ENCODE assay signal across 8 mouse cellular contexts in the genomic region with DNA sequence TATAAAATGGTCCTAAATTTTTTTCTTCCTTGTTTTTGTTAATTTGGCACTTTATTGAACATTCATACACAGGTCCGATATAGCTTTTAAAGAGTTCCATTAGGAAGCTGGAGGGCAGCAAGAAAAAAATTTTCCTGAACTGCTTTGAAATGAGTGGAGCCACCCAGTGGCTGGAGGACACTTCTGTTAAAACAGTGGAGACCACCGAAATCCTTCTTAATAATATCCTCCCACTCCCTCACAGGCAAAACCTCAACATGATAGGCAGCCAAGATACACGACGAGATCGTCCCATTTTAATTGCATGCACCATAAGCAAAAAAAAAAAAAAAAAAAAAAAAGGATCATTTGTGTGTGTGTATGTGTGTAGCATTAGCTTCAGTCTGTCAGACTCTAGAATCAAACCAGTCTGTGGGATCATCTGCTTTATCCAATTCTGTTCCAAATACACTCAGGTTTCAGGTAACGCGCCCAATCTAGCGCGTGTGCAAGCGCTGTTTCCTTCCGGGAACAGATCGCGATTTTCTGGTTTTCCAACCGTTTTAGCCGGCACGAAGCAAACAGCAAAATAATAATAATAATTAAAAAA. TPM values are rescaled to one million over a fixed set of nuclear protein-coding genes. Genes with fewer than 3 reads are reported as not detected.
DNase-seq lines count a peak whose midpoint lies in the region; ATAC-seq lines count a peak whose summit lies in the region.

No protein-coding gene starts in this region.

- H3K4me3 ChIP-seq in heart, embryonic 11.5 days (ENCODE audit: low read depth, low read length): peak overlapping the region; percentile 90
- peak overlapping the region; percentile 70 for H3K4me3 ChIP-seq in kidney, embryonic 15.5 days (replicated peaks)

- H3K36me3 ChIP-seq in heart, embryonic 11.5 days (ENCODE audit: control insufficient read depth, insufficient read depth, low read length): peaks cover 18% of the 10 kb centered on the region
- H3K36me3 ChIP-seq in kidney, embryonic 15.5 days: peaks cover 23% of the 10 kb centered on the region

- H3K9me3 ChIP-seq in heart, embryonic 11.5 days (replicated peaks; ENCODE audit: control insufficient read depth, low read length): no peaks in the 10 kb centered on the region
- H3K9me3 ChIP-seq in kidney, embryonic 15.5 days (replicated peaks): no peaks in the 10 kb centered on the region

- peaks cover 2% of the 10 kb centered on the region; the same call in 1 of the 2 replicates for H3K4me1 ChIP-seq in heart, embryonic 11.5 days (ENCODE audit: control insufficient read depth, insufficient read depth, low read length)
- H3K4me1 ChIP-seq in kidney, embryonic 15.5 days: 0 out of 2 replicates have a peak, but pooled peaks cover 10% of the 10 kb centered on the region

- H3K9ac ChIP-seq in heart, embryonic 11.5 days (ENCODE audit: low read depth, low read length): peak overlapping the region; percentile 98
- H3K9ac ChIP-seq in kidney, embryonic 15.5 days: peak overlapping the region; percentile 89

- peak overlapping the region; percentile 99 for H3K27ac ChIP-seq in heart, embryonic 11.5 days (ENCODE audit: low read depth, low read length)
- H3K27ac ChIP-seq in kidney, embryonic 15.5 days: peak overlapping the region; percentile 100

- peak overlapping the region; percentile 65 for H3K4me2 ChIP-seq in heart, embryonic 11.5 days
- peak overlapping the region; percentile 56 for H3K4me2 ChIP-seq in kidney, embryonic 15.5 days

- ATAC-seq in heart, embryonic 11.5 days (replicated peaks; ENCODE audit: insufficient number of reproducible peaks, low FRiP score, low TSS enrichment): no peak
- ATAC-seq in kidney, embryonic 15.5 days (replicated peaks; ENCODE audit: low FRiP score): no peak

- under 1% methylated on average over 16 of the region's 16 CpGs for WGBS in heart, embryonic 11.5 days (ENCODE audit: insufficient replicate concordance)
- under 1% methylated on average over 16 of the region's 16 CpGs for WGBS in kidney, embryonic 15.5 days

- H3K27me3 ChIP-seq in heart, embryonic 11.5 days (ENCODE audit: control insufficient read depth, insufficient read depth, low read length): no peaks in the 10 kb centered on the region
- no peaks in the 10 kb centered on the region for H3K27me3 ChIP-seq in kidney, embryonic 15.5 days

- DNase-seq in adrenal gland, adult (ENCODE audit: inconsistent age in 2 of 2, low spot score in 1 of 2): peak; percentile 22 to 72
- DNase-seq in adrenal gland, adult 18-20 months (ENCODE audit: low spot score in 2 of 2): no peak
- peak; percentile 56 for DNase-seq in CD4-positive helper T cell, adult 2 months (ENCODE audit: low read depth, low spot score)
- DNase-seq in cerebellum, adult 8-10 months: peak; percentile 31
- peak; percentile 65 for DNase-seq in lung, postnatal 10 days
- peak; percentile 12 for DNase-seq in spleen, adult 12 weeks (ENCODE audit: low spot score)

RNA-seq across cellular contexts. Expression of a gene that starts 29.3 kb away (rescaled TPM):
- total RNA-seq in adrenal gland, adult 18-20 months (2021): not detected
- not detected in 2 replicates for polyA plus RNA-seq in heart, embryonic 11.5 days (2014; fragmentation: Nextera tagmentation; extraction: Ambion mirVana)
- not detected in 2 replicates for polyA plus RNA-seq in kidney, embryonic 15.5 days (2015; fragmentation: Nextera tagmentation; extraction: Ambion mirVana)

Comparison
In these comparisons a context has a peak if more than half of its experiments do, and no peak if none do; other contexts are left out.
1. DNase-seq: peak in adrenal gland, adult (2 of 2), CD4-positive helper T cell, adult 2 months (single experiment), cerebellum, adult 8-10 months (single experiment), lung, postnatal 10 days (single experiment) and spleen, adult 12 weeks (single experiment); none in adrenal gland, adult 18-20 months (0 of 2).